Mouse (Mus musculus) cerebellum, adult 8-10 months (tissue): Measurements from ENCODE around the gene Ptgr2.
"Not testable (repeated sequence)": the region's sequence is repeated elsewhere in the genome, so short reads cannot be mapped to it uniquely, and the experiment has no call there.

ENCODE experiments used
- DNase-seq: peaks from one replicate; pipeline ENCODE4 v3.0.0; 2022

The Ptgr2 gene

GRCm38 (mm10) chr12:84311306-84311705 is 26.3 kb downstream of the Ptgr2 start:
- DNase-seq = no peak

GRCm38 (mm10) chr12:84316006-84316405 is 31.0 kb downstream of the Ptgr2 start:
- DNase-seq = no peak

- DNase-seq = peak; percentile 88
Measured at GRCm38 (mm10) chr12:84316721-84317621, 31.9 kb downstream of the Ptgr2 start, which contains the start of gene Zfp410. Zfp410 (plus strand) TSS chr12:84316852.

GRCm38 (mm10) chr12:84327111-84327512 is 42.1 kb downstream of the Ptgr2 start:
- no peak for DNase-seq

GRCm38 (mm10) chr12:84336963-84337625 is 52.1 kb downstream of the Ptgr2 start:
- DNase-seq = no peak

GRCm38 (mm10) chr12:84347192-84347591 is 62.2 kb downstream of the Ptgr2 start:
- no peak for DNase-seq

GRCm38 (mm10) chr12:84358699-84359098 is 73.7 kb downstream of the Ptgr2 start:
- DNase-seq = not testable (repeated sequence)

- DNase-seq = peak; percentile 92
Measured at GRCm38 (mm10) chr12:84361555-84362489, 76.8 kb downstream of the Ptgr2 start, which contains the start of the genes Coq6 and Fam161b. Coq6 (plus strand) TSS chr12:84361657. Fam161b (minus strand) TSS chr12:84361833.

GRCm38 (mm10) chr12:84362872-84363271 is 77.8 kb downstream of the Ptgr2 start:
- DNase-seq = no peak

GRCm38 (mm10) chr12:84364291-84364690 is 79.3 kb downstream of the Ptgr2 start:
- DNase-seq = no peak

GRCm38 (mm10) chr12:84365137-84365536 is 80.1 kb downstream of the Ptgr2 start:
- DNase-seq = no peak
